Mouse (Mus musculus) hindbrain, embryonic 10.5 days (tissue): ENCODE measurements around the gene Stra8. TPM values are rescaled to one million over a fixed set of nuclear protein-coding genes. Genes with fewer than 3 reads are reported as not detected.
A peak's percentile ranks its signal among the peaks of the same experiment; 100 is the strongest.

Experiments used
- DNase-seq: peaks from one replicate; pipeline ENCODE4 v3.0.0-alpha.2; 2017; ENCODE audit warnings: low spot score
- H3K27ac ChIP-seq: fragments of 300-500 bp; sonication (generic); 2 replicates; pipeline ENCODE4 v1.5.1; 2016; ENCODE audit warnings: mild to moderate bottlenecking, moderate library complexity
- H3K27me3 ChIP-seq: fragments of 300-500 bp; sonication (generic); 2 replicates; pipeline ENCODE4 v1.6.1; 2016; ENCODE audit warnings: mild to moderate bottlenecking; ENCODE audit not compliant: poor library complexity, insufficient read depth, severe bottlenecking
- H3K36me3 ChIP-seq: fragments of 300-500 bp; sonication (generic); 2 replicates; pipeline ENCODE4 v1.6.1; 2016; ENCODE audit warnings: mild to moderate bottlenecking, moderate library complexity
- H3K4me1 ChIP-seq: fragments of 300-500 bp; sonication (generic); replicated peaks from 2 replicates; pipeline ENCODE4 v1.6.1; 2016; ENCODE audit warnings: mild to moderate bottlenecking
- H3K4me3 ChIP-seq: fragments of 300-500 bp; sonication (generic); 2 replicates; pipeline ENCODE4 v1.5.1; 2016; ENCODE audit warnings: mild to moderate bottlenecking, moderate library complexity
- H3K9me3 ChIP-seq: fragments of 300-500 bp; sonication (generic); 2 replicates; pipeline ENCODE4 v1.6.1; 2016; ENCODE audit warnings: mild to moderate bottlenecking, moderate library complexity
- WGBS: fragments of 180-500 bp; shearing (Covaris S2); methylation state at CpG from one replicate; pipeline ENCODE4 v1.1.7; 2016; 5-methylcytosine and 5-hydroxymethylcytosine counted together
- polyA plus RNA-seq: library from polyadenylated mRNA; unstranded; fragments of >200 nt; fragmentation: Nextera tagmentation; extraction: Ambion mirVana; gene quantifications from 2 replicates; pipeline ENCODE4 v1.2.1, GENCODE M21; 2016

The Stra8 gene
- polyA plus RNA-seq, 1 experiment from 2014 or later, result not detected

- H3K27me3 ChIP-seq, result no peaks in the 10 kb centered on the region
- DNase-seq, result no peak
- no peak overlapping the region for H3K4me3 ChIP-seq
- no peaks in the 10 kb centered on the region for H3K9me3 ChIP-seq
- peaks cover 36% of the 10 kb centered on the region for H3K4me1 ChIP-seq
- 88% methylated on average over 7 of the region's 7 CpGs for WGBS
- no peak overlapping the region for H3K27ac ChIP-seq
- peaks cover 78% of the 10 kb centered on the region for H3K36me3 ChIP-seq
Observed at GRCm38 (mm10) chr6:34884724-34885123, 35.2 kb upstream of the Stra8 start.

GRCm38 (mm10) chr6:34887131-34887850 lies 32.7 kb upstream of the Stra8 start:
- no peaks in the 10 kb centered on the region for H3K9me3 ChIP-seq
- 43% methylated on average over 6 of the region's 6 CpGs for WGBS
- 0 out of 2 replicates have a peak overlapping the region, but pooled peaks have one; percentile 18 for H3K4me3 ChIP-seq
- peaks cover 36% of the 10 kb centered on the region for H3K4me1 ChIP-seq
- peaks cover 78% of the 10 kb centered on the region for H3K36me3 ChIP-seq
- no peaks in the 10 kb centered on the region for H3K27me3 ChIP-seq
- peak overlapping the region; percentile 84 for H3K27ac ChIP-seq
- DNase-seq, result peak; percentile 67

GRCm38 (mm10) chr6:34889185-34889584 lies 30.8 kb upstream of the Stra8 start:
- 38% methylated on average over 4 of the region's 4 CpGs for WGBS
- DNase-seq, result no peak
- H3K9me3 ChIP-seq, result no peaks in the 10 kb centered on the region
- no peaks in the 10 kb centered on the region for H3K27me3 ChIP-seq
- H3K36me3 ChIP-seq, result peaks cover 80% of the 10 kb centered on the region
- peaks cover 36% of the 10 kb centered on the region for H3K4me1 ChIP-seq
- no peak overlapping the region for H3K4me3 ChIP-seq
- peak overlapping the region; percentile 60 for H3K27ac ChIP-seq

- Histone ChIP-seq H3K27me3 (no peaks in the 10 kb centered on the region), H3K36me3 (peaks cover 91% of the 10 kb centered on the region), H3K4me1 (peaks cover 9% of the 10 kb centered on the region), H3K4me3 (no peak overlapping the region), H3K9me3 (no peaks in the 10 kb centered on the region), H3K27ac (0 out of 2 replicates have a peak overlapping the region, but pooled peaks have one; percentile 78)
- WGBS, result 85% methylated on average over 7 of the region's 7 CpGs
- DNase-seq, result no peak
Observed at GRCm38 (mm10) chr6:34895569-34895968, 24.4 kb upstream of the Stra8 start.

GRCm38 (mm10) chr6:34896168-34896780 lies 23.7 kb upstream of the Stra8 start:
- WGBS, result 55% methylated on average over 16 of the region's 16 CpGs
- Histone ChIP-seq H3K36me3 (peaks cover 91% of the 10 kb centered on the region), H3K4me1 (peaks cover 9% of the 10 kb centered on the region), H3K4me3 (no peak overlapping the region), H3K27ac (peak overlapping the region; percentile 78), H3K9me3 (no peaks in the 10 kb centered on the region), H3K27me3 (no peaks in the 10 kb centered on the region)
- no peak for DNase-seq

- Histone ChIP-seq H3K4me1 (peaks cover 21% of the 10 kb centered on the region), H3K36me3 (peaks cover 90% of the 10 kb centered on the region), H3K4me3 (no peak overlapping the region), H3K27me3 (no peaks in the 10 kb centered on the region), H3K27ac (no peak overlapping the region), H3K9me3 (no peaks in the 10 kb centered on the region)
- 95% methylated on average over 2 of the region's 2 CpGs for WGBS
- no peak for DNase-seq
Observed at GRCm38 (mm10) chr6:34899127-34899526, 20.8 kb upstream of the Stra8 start.

GRCm38 (mm10) chr6:34900990-34901389 lies 19.0 kb upstream of the Stra8 start:
- no peak for DNase-seq
- H3K4me3 ChIP-seq, result no peak overlapping the region
- peaks cover 15% of the 10 kb centered on the region for H3K4me1 ChIP-seq
- no peaks in the 10 kb centered on the region for H3K9me3 ChIP-seq
- H3K27me3 ChIP-seq, result no peaks in the 10 kb centered on the region
- H3K27ac ChIP-seq, result no peak overlapping the region
- H3K36me3 ChIP-seq, result peaks cover 90% of the 10 kb centered on the region
- 70% methylated on average over 2 of the region's 2 CpGs for WGBS

- 67% methylated on average over 9 of the region's 9 CpGs for WGBS
- no peak overlapping the region for H3K27ac ChIP-seq
- H3K27me3 ChIP-seq, result no peaks in the 10 kb centered on the region
- peaks cover 95% of the 10 kb centered on the region for H3K36me3 ChIP-seq
- no peaks in the 10 kb centered on the region for H3K9me3 ChIP-seq
- no peak overlapping the region for H3K4me3 ChIP-seq
- peaks cover 12% of the 10 kb centered on the region; the same call in 1 of the 2 replicates for H3K4me1 ChIP-seq
- DNase-seq, result no peak
Observed at GRCm38 (mm10) chr6:34901911-34902444, 18.0 kb upstream of the Stra8 start.

- Histone ChIP-seq H3K4me3 (no peak overlapping the region), H3K27me3 (no peaks in the 10 kb centered on the region), H3K36me3 (peaks cover 95% of the 10 kb centered on the region), H3K4me1 (peaks cover 17% of the 10 kb centered on the region; the same call in 1 of the 2 replicates), H3K9me3 (no peaks in the 10 kb centered on the region), H3K27ac (no peak overlapping the region)
- no peak for DNase-seq
- 95% methylated on average over 7 of the region's 7 CpGs for WGBS
Observed at GRCm38 (mm10) chr6:34902578-34902977, 17.4 kb upstream of the Stra8 start.

- no peak overlapping the region for H3K4me3 ChIP-seq
- peaks cover 94% of the 10 kb centered on the region for H3K36me3 ChIP-seq
- 87% methylated on average over 5 of the region's 5 CpGs for WGBS
- no peak overlapping the region for H3K27ac ChIP-seq
- no peaks in the 10 kb centered on the region for H3K9me3 ChIP-seq
- no peak for DNase-seq
- H3K27me3 ChIP-seq, result no peaks in the 10 kb centered on the region
- H3K4me1 ChIP-seq, result peaks cover 17% of the 10 kb centered on the region; the same call in 1 of the 2 replicates
Observed at GRCm38 (mm10) chr6:34903441-34903840, 16.5 kb upstream of the Stra8 start.

- DNase-seq, result no peak
- 90% methylated on average over 10 of the region's 10 CpGs for WGBS
- Histone ChIP-seq H3K27me3 (no peaks in the 10 kb centered on the region), H3K27ac (no peak overlapping the region), H3K4me1 (peaks cover 17% of the 10 kb centered on the region; the same call in 1 of the 2 replicates), H3K36me3 (peaks cover 96% of the 10 kb centered on the region), H3K9me3 (no peaks in the 10 kb centered on the region), H3K4me3 (no peak overlapping the region)
Observed at GRCm38 (mm10) chr6:34903851-34904250, 16.1 kb upstream of the Stra8 start.

- H3K27ac ChIP-seq, result no peak overlapping the region
- 90% methylated on average over 6 of the region's 6 CpGs for WGBS
- no peaks in the 10 kb centered on the region for H3K27me3 ChIP-seq
- no peaks in the 10 kb centered on the region for H3K9me3 ChIP-seq
- no peak overlapping the region for H3K4me3 ChIP-seq
- H3K4me1 ChIP-seq, result peaks cover 19% of the 10 kb centered on the region
- H3K36me3 ChIP-seq, result peaks cover 94% of the 10 kb centered on the region
- no peak for DNase-seq
Observed at GRCm38 (mm10) chr6:34904361-34904760, 15.6 kb upstream of the Stra8 start.

- 87% methylated on average over 2 of the region's 2 CpGs for WGBS
- H3K36me3 ChIP-seq, result peaks cover 78% of the 10 kb centered on the region
- no peaks in the 10 kb centered on the region for H3K9me3 ChIP-seq
- H3K4me3 ChIP-seq, result no peak overlapping the region
- no peak overlapping the region for H3K27ac ChIP-seq
- no peaks in the 10 kb centered on the region for H3K27me3 ChIP-seq
- peaks cover 31% of the 10 kb centered on the region for H3K4me1 ChIP-seq
- DNase-seq, result no peak
Observed at GRCm38 (mm10) chr6:34906125-34906524, 13.8 kb upstream of the Stra8 start.
